8 mouse cellular contexts compared by ENCODE assay signal in genomic region chr12:108674502-108674901, GRCm38 (mm10). TPM values are rescaled to one million over a fixed set of nuclear protein-coding genes. Genes with fewer than 3 reads are reported as not detected.
DNase-seq lines count a peak whose midpoint lies in the region; ATAC-seq and TF ChIP-seq lines count a peak whose summit lies in the region.
"Had no signal": no experiment of that assay in that cellular context is flagged by ENCODE, and none has a peak within 500 bp of the region (broad histone marks: within the 10 kb centered on the region; RNA-seq: fewer than 3 reads in every experiment).

No protein-coding gene starts in this region.

- TF ChIP-seq CTCF in stomach, postnatal 0 days (IDR thresholded peaks at IDR 0.05; ENCODE audit: low read depth), result no peak

- no peaks in the 10 kb centered on the region for H3K4me1 ChIP-seq in stomach, postnatal 0 days (replicated peaks; ENCODE audit: control insufficient read depth, insufficient read depth)
- H3K4me1 ChIP-seq in midbrain, embryonic 16.5 days (ENCODE audit: control insufficient read depth, insufficient read depth, low read length), result no peaks in the 10 kb centered on the region

- no peak overlapping the region for H3K9ac ChIP-seq in stomach, postnatal 0 days (ENCODE audit: low read length)
- no peak overlapping the region for H3K9ac ChIP-seq in midbrain, embryonic 16.5 days (ENCODE audit: low read depth, low read length)

- DNase-seq in testis, postnatal 14 days (ENCODE audit: low spot score), result peak; percentile 70
- no peak for DNase-seq in testis, postnatal 10 days (ENCODE audit: low spot score)
- DNase-seq in heart, adult 8-10 months (ENCODE audit: low spot score), result peak; percentile 82
- DNase-seq in kidney, postnatal 25 days, result peak; percentile 70 to 87
- no peak for DNase-seq in stomach, postnatal 0 days (ENCODE audit: low spot score)
- no peak for DNase-seq in thymus, postnatal 25 days

- H3K4me3 ChIP-seq in stomach, postnatal 0 days (ENCODE audit: low read depth, low read length), result no peak overlapping the region
- H3K4me3 ChIP-seq in midbrain, embryonic 16.5 days (ENCODE audit: low read depth, low read length), result no peak overlapping the region

- peak; percentile 22; the same call in 1 of the 2 replicates for ATAC-seq in stomach, postnatal 0 days (ENCODE audit: low FRiP score, low TSS enrichment)
- no peak for ATAC-seq in midbrain, embryonic 16.5 days

- H3K27ac ChIP-seq in stomach, postnatal 0 days (replicated peaks), result no peak overlapping the region; the same call in 1 of the 2 replicates
- no peak overlapping the region for H3K27ac ChIP-seq in midbrain, embryonic 16.5 days (ENCODE audit: low read length)
- H3K27ac ChIP-seq: macrophage had no signal

- H3K27me3 ChIP-seq in stomach, postnatal 0 days (ENCODE audit: control insufficient read depth, insufficient read depth, low read length), result no peaks in the 10 kb centered on the region
- H3K27me3 ChIP-seq in midbrain, embryonic 16.5 days (ENCODE audit: control insufficient read depth, insufficient read depth, low read depth, low read length), result no peaks in the 10 kb centered on the region

- WGBS in stomach, postnatal 0 days, result 56% methylated on average over 4 of the region's 4 CpGs
- WGBS in midbrain, embryonic 16.5 days, result 94% methylated on average over 4 of the region's 4 CpGs

- peaks cover 19% of the 10 kb centered on the region; the same call in 1 of the 2 replicates for H3K36me3 ChIP-seq in stomach, postnatal 0 days (ENCODE audit: control insufficient read depth, insufficient read depth, low read length)
- H3K36me3 ChIP-seq in midbrain, embryonic 16.5 days (ENCODE audit: control insufficient read depth, insufficient read depth, low read length), result peaks cover 36% of the 10 kb centered on the region

- no peak overlapping the region for H3K4me2 ChIP-seq in stomach, postnatal 0 days (replicated peaks; ENCODE audit: low read depth)
- H3K4me2 ChIP-seq in midbrain, embryonic 16.5 days (ENCODE audit: low read length), result no peak overlapping the region

- H3K9me3 ChIP-seq in stomach, postnatal 0 days (ENCODE audit: control insufficient read depth, low read length), result no peaks in the 10 kb centered on the region
- H3K9me3 ChIP-seq in midbrain, embryonic 16.5 days (replicated peaks; ENCODE audit: control insufficient read depth, low read length, poor library complexity, severe bottlenecking), result no peaks in the 10 kb centered on the region

- TF ChIP-seq EP300 in stomach, postnatal 0 days (optimal IDR thresholded peaks at IDR 0.05), result no peak

RNA-seq across cellular contexts. Expression of gene Degs2, which starts 27.6 kb away (rescaled TPM):
- total RNA-seq in heart, adult 8-10 months (2022), result under 1 TPM; 0.25 to 1.00 (median 0.56) TPM
- polyA plus RNA-seq in stomach, postnatal 0 days (2015; fragmentation: Nextera tagmentation; extraction: Ambion mirVana), result 172 and 174 TPM in 2 replicates
- 2.9 and 3.3 TPM in 2 replicates for polyA plus RNA-seq in midbrain, embryonic 16.5 days (2015; fragmentation: Nextera tagmentation; extraction: Ambion mirVana)
- polyA plus RNA-seq: macrophage had no signal

Comparison
In these comparisons a context has a peak if more than half of its experiments do, and no peak if none do; other contexts are left out.
1. DNase-seq: peak in testis, postnatal 14 days (single experiment), heart, adult 8-10 months (single experiment) and kidney, postnatal 25 days (2 of 2); none in testis, postnatal 10 days (single experiment), stomach, postnatal 0 days (single experiment) and thymus, postnatal 25 days (single experiment).
2. RNA of gene Degs2, which starts 27.6 kb away (polyA plus RNA-seq): 172 to 174 TPM in stomach, postnatal 0 days; 2.9 to 3.3 TPM in midbrain, embryonic 16.5 days; every median in the first group is over 10 times any median in the second.